Mouse (Mus musculus): ENCODE results near the gene Nbeal2.
A peak's percentile ranks its signal among the peaks of the same experiment; 100 is the strongest.
"Not testable (repeated sequence)": the region's sequence is repeated elsewhere in the genome, so short reads cannot be mapped to it uniquely, and the experiment has no call there.

Nbeal2 gene

GRCm38 (mm10) chr9:110653655-110654461 is at the start of gene Nbeal2:
TSS of gene Nbeal2 (minus strand) at chr9:110654161.
- peak; percentile 90 for DNase-seq (ENCODE audit: low read depth, low spot score)

GRCm38 (mm10) chr9:110702848-110703247 is 48.9 kb upstream of the Nbeal2 start:
- no peak for DNase-seq (ENCODE audit: low read depth, low spot score)

GRCm38 (mm10) chr9:110701114-110702032 is 47.4 kb upstream of the Nbeal2 start:
- DNase-seq (ENCODE audit: low read depth, low spot score), result no peak

GRCm38 (mm10) chr9:110699574-110699973 is 45.6 kb upstream of the Nbeal2 start:
- DNase-seq (ENCODE audit: low read depth, low spot score), result no peak

GRCm38 (mm10) chr9:110697465-110697864 is 43.5 kb upstream of the Nbeal2 start:
- no peak for DNase-seq (ENCODE audit: low read depth, low spot score)

- no peak for DNase-seq (ENCODE audit: low read depth, low spot score)
These were observed 42.5 kb upstream of the Nbeal2 start for GRCm38 (mm10) chr9:110696427-110696826.

GRCm38 (mm10) chr9:110695165-110695755 is 41.3 kb upstream of the Nbeal2 start:
- no peak for DNase-seq (ENCODE audit: low read depth, low spot score)

- no peak for DNase-seq (ENCODE audit: low read depth, low spot score)
These were observed 35.4 kb upstream of the Nbeal2 start for GRCm38 (mm10) chr9:110689261-110689779.

- DNase-seq (ENCODE audit: low read depth, low spot score), result no peak
These were observed 33.9 kb upstream of the Nbeal2 start for GRCm38 (mm10) chr9:110687846-110688245.

- DNase-seq (ENCODE audit: low read depth, low spot score), result no peak
These were observed 33.1 kb upstream of the Nbeal2 start for GRCm38 (mm10) chr9:110687061-110687460.

- DNase-seq (ENCODE audit: low read depth, low spot score), result no peak
These were observed 32.5 kb upstream of the Nbeal2 start for GRCm38 (mm10) chr9:110686472-110686871.

- no peak for DNase-seq (ENCODE audit: low read depth, low spot score)
These were observed 31.6 kb upstream of the Nbeal2 start for GRCm38 (mm10) chr9:110685591-110685990.

- no peak for DNase-seq (ENCODE audit: low read depth, low spot score)
These were observed 31.2 kb upstream of the Nbeal2 start for GRCm38 (mm10) chr9:110685187-110685586.

GRCm38 (mm10) chr9:110684100-110684831 is 30.3 kb upstream of the Nbeal2 start:
- no peak for DNase-seq (ENCODE audit: low read depth, low spot score)

- DNase-seq (ENCODE audit: low read depth, low spot score), result no peak
These were observed 29.7 kb upstream of the Nbeal2 start for GRCm38 (mm10) chr9:110683574-110684099.

GRCm38 (mm10) chr9:110682697-110683096 is 28.7 kb upstream of the Nbeal2 start:
- DNase-seq (ENCODE audit: low read depth, low spot score), result not testable (repeated sequence)

- no peak for DNase-seq (ENCODE audit: low read depth, low spot score)
These were observed 28.3 kb upstream of the Nbeal2 start for GRCm38 (mm10) chr9:110682255-110682654.

- DNase-seq (ENCODE audit: low read depth, low spot score), result peak; percentile 37
These were observed 27.9 kb upstream of the Nbeal2 start for GRCm38 (mm10) chr9:110681817-110682216.

- no peak for DNase-seq (ENCODE audit: low read depth, low spot score)
These were observed 27.0 kb upstream of the Nbeal2 start for GRCm38 (mm10) chr9:110680736-110681507.

GRCm38 (mm10) chr9:110678886-110679285 is 24.9 kb upstream of the Nbeal2 start:
- no peak for DNase-seq (ENCODE audit: low read depth, low spot score)

Measured in mesoderm, embryonic 11.5 days (tissue).